Mouse (Mus musculus) limb, embryonic 14.5 days (tissue): Measurements from ENCODE around the gene Nedd4. TPM values are rescaled to one million over a fixed set of nuclear protein-coding genes. Genes with fewer than 3 reads are reported as not detected.

Experiments used
- ATAC-seq: fragments of 200-750 bp; cut with Nextera tagmentation; 2 replicates; pipeline ENCODE4 v1.8.0; 2017; ENCODE audit warnings: low read depth, moderate number of reproducible peaks, moderate TSS enrichment; ENCODE audit not compliant: low FRiP score
- DNase-seq: peaks from one replicate; pipeline ENCODE4 v3.0.0-alpha.2; 2015; ENCODE audit warnings: low spot score
- H3K27ac ChIP-seq: fragments of 300-500 bp; sonication (generic); replicated peaks from 2 replicates; pipeline ENCODE4 v1.5.1; 2014; ENCODE audit warnings: low read depth, mild to moderate bottlenecking, low read length, moderate library complexity, mixed read lengths
- H3K27me3 ChIP-seq: fragments of 300-500 bp; sonication (generic); 2 replicates; pipeline ENCODE4 v1.6.1; 2014; ENCODE audit warnings: low read length, mixed read lengths; ENCODE audit not compliant: control insufficient read depth, insufficient read depth
- H3K36me3 ChIP-seq: fragments of 300-500 bp; sonication (generic); 2 replicates; pipeline ENCODE4 v1.6.1; 2014; ENCODE audit warnings: mild to moderate bottlenecking, low read length, moderate library complexity, mixed read lengths; ENCODE audit not compliant: control insufficient read depth, insufficient read depth
- H3K4me1 ChIP-seq: fragments of 300-500 bp; sonication (generic); 2 replicates; pipeline ENCODE4 v1.6.1; 2014; ENCODE audit warnings: antibody characterized with exemption, low read length, mixed read lengths; ENCODE audit not compliant: control insufficient read depth, insufficient read depth
- H3K4me2 ChIP-seq: fragments of 300-500 bp; sonication (generic); replicated peaks from 2 replicates; pipeline ENCODE4 v1.6.1; 2014; ENCODE audit warnings: low read depth, mild to moderate bottlenecking, low read length, moderate library complexity; ENCODE audit not compliant: severe bottlenecking
- H3K4me3 ChIP-seq: fragments of 300-500 bp; sonication (generic); replicated peaks from 2 replicates; pipeline ENCODE4 v1.5.1; 2014; ENCODE audit warnings: low read length
- H3K9ac ChIP-seq: fragments of 300-500 bp; sonication (generic); 2 replicates; pipeline ENCODE4 v1.6.1; 2014; ENCODE audit warnings: mild to moderate bottlenecking, low read depth, low read length, moderate library complexity; ENCODE audit not compliant: severe bottlenecking
- H3K9me3 ChIP-seq: fragments of 300-500 bp; sonication (generic); 2 replicates; pipeline ENCODE4 v1.6.1; 2016; ENCODE audit warnings: low read length; ENCODE audit not compliant: control insufficient read depth
- POLR2A ChIP-seq: fragments of 200-500 bp; IDR thresholded peaks from 2 replicates; pipeline ENCODE4 v1.8.0; 2012; ENCODE audit warnings: inconsistent platforms, mild to moderate bottlenecking, moderate library complexity, borderline replicate concordance; ENCODE audit not compliant: insufficient read depth, insufficient read length; ENCODE audit errors: extremely low read depth
- WGBS: fragments of 180-500 bp; shearing (Covaris S2); extraction: QIAGEN DNeasy Blood & Tissue Kit; methylation state at CpG from one replicate; pipeline ENCODE4 v1.1.7; 2014; 5-methylcytosine and 5-hydroxymethylcytosine counted together
- polyA plus RNA-seq, 2 experiments: library from polyadenylated mRNA; depleted of rRNA in 1 of 2; stranded (reverse) in 1 of 2; unstranded in 1 of 2; fragments of >200 nt; fragmentation: Nextera tagmentation in 1 of 2; extraction: Ambion mirVana in 1 of 2; gene quantifications; 2 replicates each; pipeline versions ENCODE4 v1.2.1 to v1.2.3; 2012 to 2014

The Nedd4 gene
- polyA plus RNA-seq, 2 experiments = 684 to 859 TPM

GRCm38 (mm10) chr9:72763050-72763718, 101.0 kb downstream of the Nedd4 start:
- peak; percentile 83 for DNase-seq
- Histone ChIP-seq H3K4me3 (no peak overlapping the region), H3K9me3 (no peaks in the 10 kb centered on the region), H3K4me1 (peaks cover 14% of the 10 kb centered on the region), H3K36me3 (no peaks in the 10 kb centered on the region), H3K9ac (no peak overlapping the region), H3K27ac (no peak overlapping the region), H3K4me2 (no peak overlapping the region), H3K27me3 (0 out of 2 replicates have a peak, but pooled peaks cover 3% of the 10 kb centered on the region)
- ATAC-seq = peak; percentile 76
- no peak for TF ChIP-seq POLR2A
- WGBS = 5% methylated on average over 3 of the region's 3 CpGs

GRCm38 (mm10) chr9:72766789-72767349, 104.7 kb downstream of the Nedd4 start:
- peak overlapping the region; percentile 31 for H3K4me3 ChIP-seq
- no peak for TF ChIP-seq POLR2A
- peak overlapping the region; percentile 49; the same call in 1 of the 2 replicates for H3K9ac ChIP-seq
- ATAC-seq (peak; percentile 68; the same call in 1 of the 2 replicates), DNase-seq (peak; percentile 85)
- WGBS = 1% methylated on average over 17 of the region's 17 CpGs
- H3K9me3 ChIP-seq = no peaks in the 10 kb centered on the region
- peaks cover 5% of the 10 kb centered on the region; the same call in 1 of the 2 replicates for H3K4me1 ChIP-seq
- 0 out of 2 replicates have a peak, but pooled peaks cover 3% of the 10 kb centered on the region for H3K27me3 ChIP-seq
- no peak overlapping the region for H3K27ac ChIP-seq
- H3K4me2 ChIP-seq = peak overlapping the region; percentile 50
- H3K36me3 ChIP-seq = no peaks in the 10 kb centered on the region

GRCm38 (mm10) chr9:72775022-72775421, 112.9 kb downstream of the Nedd4 start:
- Histone ChIP-seq H3K27ac (no peak overlapping the region), H3K9ac (no peak overlapping the region), H3K36me3 (no peaks in the 10 kb centered on the region), H3K4me3 (no peak overlapping the region), H3K9me3 (no peaks in the 10 kb centered on the region), H3K27me3 (no peaks in the 10 kb centered on the region), H3K4me1 (no peaks in the 10 kb centered on the region), H3K4me2 (no peak overlapping the region)
- no peak for DNase-seq
- 83% methylated on average over 3 of the region's 4 CpGs for WGBS
- ATAC-seq = no peak
- no peak for TF ChIP-seq POLR2A

- H3K27me3 ChIP-seq = peaks cover 8% of the 10 kb centered on the region; the same call in 1 of the 2 replicates
- H3K9me3 ChIP-seq = no peaks in the 10 kb centered on the region
- H3K4me1 ChIP-seq = peaks cover 8% of the 10 kb centered on the region; the same call in 1 of the 2 replicates
- no peaks in the 10 kb centered on the region for H3K36me3 ChIP-seq
- H3K9ac ChIP-seq = no peak overlapping the region
- no peak overlapping the region for H3K27ac ChIP-seq
- no peak for TF ChIP-seq POLR2A
- no peak overlapping the region for H3K4me3 ChIP-seq
- ATAC-seq (no peak), DNase-seq (no peak)
- H3K4me2 ChIP-seq = no peak overlapping the region
- 42% methylated on average over 11 of the region's 11 CpGs for WGBS
Observed at GRCm38 (mm10) chr9:72779004-72779403, 116.9 kb downstream of the Nedd4 start.

- Histone ChIP-seq H3K27me3 (peaks cover 8% of the 10 kb centered on the region; the same call in 1 of the 2 replicates), H3K4me3 (no peak overlapping the region), H3K9me3 (no peaks in the 10 kb centered on the region), H3K4me2 (no peak overlapping the region), H3K27ac (no peak overlapping the region), H3K4me1 (peaks cover 8% of the 10 kb centered on the region; the same call in 1 of the 2 replicates), H3K36me3 (no peaks in the 10 kb centered on the region), H3K9ac (no peak overlapping the region)
- TF ChIP-seq POLR2A = no peak
- no peak for ATAC-seq
- no peak for DNase-seq
- WGBS = 8% methylated on average over 4 of the region's 4 CpGs
Observed at GRCm38 (mm10) chr9:72779733-72780132, 117.6 kb downstream of the Nedd4 start.
